Mouse (Mus musculus): ENCODE results near the gene Dennd1b.

- TF ChIP-seq CTCF (IDR thresholded peaks at IDR 0.05; ENCODE audit: borderline replicate concordance, insufficient read depth, low read depth, low read length) (no peak), POLR2A (IDR thresholded peaks at IDR 0.05; ENCODE audit: borderline replicate concordance, insufficient read depth, low read length) (no peak)
Observed at GRCm38 (mm10) chr1:138984161-138984560, 20.9 kb downstream of the Dennd1b start.
